Mouse (Mus musculus) liver, adult 2 months (tissue): ENCODE results near the gene Pecam1.

Source experiments
- CTCF ChIP-seq: fragments of 200-500 bp; IDR thresholded peaks from 2 replicates; pipeline ENCODE4 v1.5.1; 2011; ENCODE audit warnings: low read depth, low read length, control low read depth
- POLR2A ChIP-seq: fragments of 200-500 bp; IDR thresholded peaks from 2 replicates; pipeline ENCODE4 v1.6.1; 2011; ENCODE audit warnings: low read length, control low read depth; ENCODE audit not compliant: insufficient read depth; ENCODE audit errors: extremely low read depth

- TF ChIP-seq CTCF, result no peak
- TF ChIP-seq POLR2A, result no peak
Measured at GRCm38 (mm10) chr11:106670951-106671478, 79.4 kb downstream of the Pecam1 start.
